Comparison of ENCODE assay signal across 14 mouse cellular contexts in genomic region chr8:127378994-127379858, GRCm38 (mm10).
DNase-seq lines count a peak whose midpoint lies in the region; ATAC-seq and TF ChIP-seq lines count a peak whose summit lies in the region.
"Had no signal": no experiment of that assay in that cellular context is flagged by ENCODE, and none has a peak within 500 bp of the region (broad histone marks: within the 10 kb centered on the region; RNA-seq: fewer than 3 reads in every experiment).

No protein-coding gene starts in this region.

- DNase-seq in hindbrain, embryonic 11.5 days (ENCODE audit: low spot score), result peak; percentile 12
- DNase-seq in hindbrain, embryonic 10.5 days (ENCODE audit: low spot score), result no peak
- peak; percentile 60 to 74 for DNase-seq in cerebellum, postnatal 14 days
- DNase-seq in layer of hippocampus, postnatal 10 days (ENCODE audit: low spot score in 2 of 2), result peak; percentile 58 to 68
- no peak for DNase-seq in gastrocnemius, adult 2 months
- DNase-seq in heart, postnatal 25 days (ENCODE audit: low spot score), result no peak
- DNase-seq: heart, adult 18-20 months had no signal

- no peak overlapping the region for H3K27ac ChIP-seq in hindbrain, embryonic 11.5 days (ENCODE audit: low read depth, low read length)
- no peak overlapping the region for H3K27ac ChIP-seq in hindbrain, embryonic 10.5 days
- peak overlapping the region; percentile 82 for H3K27ac ChIP-seq in neural tube, embryonic 13.5 days (replicated peaks)
- no peak overlapping the region for H3K27ac ChIP-seq in kidney, embryonic 14.5 days (ENCODE audit: low read depth, low read length)
- H3K27ac ChIP-seq in gastrocnemius, adult 2 months, result no peak overlapping the region
- H3K27ac ChIP-seq: limb, embryonic 12.5 days had no signal

- WGBS in hindbrain, embryonic 11.5 days, result 64% methylated on average over 11 of the region's 11 CpGs
- 69% methylated on average over 11 of the region's 11 CpGs for WGBS in hindbrain, embryonic 10.5 days
- 34% methylated on average over 11 of the region's 11 CpGs for WGBS in neural tube, embryonic 13.5 days
- 74% methylated on average over 11 of the region's 11 CpGs for WGBS in kidney, embryonic 14.5 days

- no peaks in the 10 kb centered on the region for H3K4me1 ChIP-seq in hindbrain, embryonic 11.5 days (replicated peaks; ENCODE audit: control insufficient read depth, insufficient read depth, low read length)
- H3K4me1 ChIP-seq in hindbrain, embryonic 10.5 days (replicated peaks), result no peaks in the 10 kb centered on the region
- H3K4me1 ChIP-seq in neural tube, embryonic 13.5 days (replicated peaks), result peaks cover 22% of the 10 kb centered on the region
- H3K4me1 ChIP-seq in kidney, embryonic 14.5 days (ENCODE audit: control insufficient read depth, insufficient read depth, low read length), result 0 out of 2 replicates have a peak, but pooled peaks cover 3% of the 10 kb centered on the region

- intact Hi-C loops in gastrocnemius, adult 2 months (cut with DNase I), result no loop called here
- intact Hi-C loops in heart, postnatal 25 days (cut with DNase I), result no loop called here

- H3K9me3 ChIP-seq in hindbrain, embryonic 11.5 days (ENCODE audit: control insufficient read depth, low read length), result no peaks in the 10 kb centered on the region
- H3K9me3 ChIP-seq in hindbrain, embryonic 10.5 days, result 0 out of 2 replicates have a peak, but pooled peaks cover 7% of the 10 kb centered on the region
- no peaks in the 10 kb centered on the region for H3K9me3 ChIP-seq in neural tube, embryonic 13.5 days
- H3K9me3 ChIP-seq in kidney, embryonic 14.5 days (ENCODE audit: control insufficient read depth, low read length), result no peaks in the 10 kb centered on the region

- no peak overlapping the region for H3K4me2 ChIP-seq in hindbrain, embryonic 11.5 days (replicated peaks; ENCODE audit: low read depth, low read length)
- H3K4me2 ChIP-seq in neural tube, embryonic 13.5 days, result no peak overlapping the region
- no peak overlapping the region for H3K4me2 ChIP-seq in kidney, embryonic 14.5 days (replicated peaks; ENCODE audit: low read depth, low read length)
- H3K4me2 ChIP-seq: limb, embryonic 12.5 days had no signal

- no peaks in the 10 kb centered on the region for H3K27me3 ChIP-seq in hindbrain, embryonic 11.5 days (ENCODE audit: control insufficient read depth, insufficient read depth, low read length)
- H3K27me3 ChIP-seq in hindbrain, embryonic 10.5 days (ENCODE audit: insufficient read depth, poor library complexity, severe bottlenecking), result no peaks in the 10 kb centered on the region
- no peaks in the 10 kb centered on the region for H3K27me3 ChIP-seq in neural tube, embryonic 13.5 days
- no peaks in the 10 kb centered on the region for H3K27me3 ChIP-seq in kidney, embryonic 14.5 days (ENCODE audit: control insufficient read depth, insufficient read depth, low read length)
- H3K27me3 ChIP-seq: CH12.LX; limb, embryonic 12.5 days had no signal

- no peak overlapping the region for H3K4me3 ChIP-seq in hindbrain, embryonic 11.5 days (ENCODE audit: low read depth, low read length)
- H3K4me3 ChIP-seq in hindbrain, embryonic 10.5 days, result no peak overlapping the region
- H3K4me3 ChIP-seq in neural tube, embryonic 13.5 days, result no peak overlapping the region
- H3K4me3 ChIP-seq in kidney, embryonic 14.5 days (ENCODE audit: low read length), result no peak overlapping the region
- no peak overlapping the region for H3K4me3 ChIP-seq in gastrocnemius, adult 2 months
- H3K4me3 ChIP-seq: limb, embryonic 12.5 days; myocyte had no signal

- no peak overlapping the region for H3K9ac ChIP-seq in hindbrain, embryonic 11.5 days (ENCODE audit: low read depth, low read length)
- H3K9ac ChIP-seq in neural tube, embryonic 13.5 days, result 0 out of 2 replicates have a peak overlapping the region, but pooled peaks have one; percentile 41
- H3K9ac ChIP-seq in kidney, embryonic 14.5 days (ENCODE audit: low read depth, low read length), result no peak overlapping the region
- H3K9ac ChIP-seq: limb, embryonic 12.5 days had no signal

- no peaks in the 10 kb centered on the region; the same call in 1 of the 2 replicates for H3K36me3 ChIP-seq in hindbrain, embryonic 11.5 days (ENCODE audit: control insufficient read depth, insufficient read depth, low read length)
- H3K36me3 ChIP-seq in hindbrain, embryonic 10.5 days, result peaks cover 41% of the 10 kb centered on the region
- peaks cover 11% of the 10 kb centered on the region for H3K36me3 ChIP-seq in neural tube, embryonic 13.5 days
- peaks cover 5% of the 10 kb centered on the region; the same call in 1 of the 2 replicates for H3K36me3 ChIP-seq in kidney, embryonic 14.5 days (ENCODE audit: control insufficient read depth, insufficient read depth, low read length)

- TF ChIP-seq CTCF in gastrocnemius, adult 2 months (IDR thresholded peaks at IDR 0.05), result no peak

- 0 out of 2 replicates have a peak, but pooled peaks have one; percentile 35 for ATAC-seq in hindbrain, embryonic 11.5 days (ENCODE audit: low FRiP score)
- ATAC-seq in neural tube, embryonic 13.5 days (ENCODE audit: low read depth), result peak; percentile 93
- ATAC-seq in kidney, embryonic 14.5 days (ENCODE audit: low FRiP score, low TSS enrichment), result no peak
- ATAC-seq: intestine, postnatal 0 days; lung, postnatal 0 days had no signal

Comparison
In these comparisons a context has a peak if more than half of its experiments do, and no peak if none do; other contexts are left out.
1. DNase-seq: peak in hindbrain, embryonic 11.5 days (single experiment), cerebellum, postnatal 14 days (2 of 2) and layer of hippocampus, postnatal 10 days (2 of 2); none in hindbrain, embryonic 10.5 days (single experiment), gastrocnemius, adult 2 months (single experiment) and heart, postnatal 25 days (single experiment).